Mouse (Mus musculus): ENCODE measurements around the gene Clta. TPM values are rescaled to one million over a fixed set of nuclear protein-coding genes. Genes with fewer than 3 reads are reported as not detected.

Clta gene
- polyA plus RNA-seq, 1 experiment, result 273 TPM

DNA sequence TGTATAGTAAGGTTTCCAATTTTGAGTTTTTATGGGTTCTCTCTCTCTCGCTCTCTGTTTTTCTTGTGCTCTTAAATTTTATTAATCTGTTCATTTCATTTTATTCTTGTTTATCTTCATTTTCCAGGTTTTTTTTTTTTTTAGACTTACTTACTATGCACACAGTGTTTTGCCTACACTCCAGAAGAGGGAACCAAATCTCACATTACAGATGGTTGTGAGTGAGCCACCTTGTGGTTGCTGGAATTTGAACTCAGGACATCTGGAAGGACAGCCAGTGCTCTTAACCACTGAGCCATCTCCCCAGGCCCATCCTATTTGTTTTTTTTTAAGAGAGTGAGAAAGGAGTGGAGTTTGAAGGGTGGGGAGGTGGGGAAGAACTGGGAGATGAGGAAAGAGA is 5.9 kb downstream of the Clta start:
- Histone ChIP-seq H3ac (ENCODE audit: control insufficient read depth, insufficient read length) (no peak overlapping the region), H3K36me3 (ENCODE audit: control insufficient read depth, insufficient read depth) (no peaks in the 10 kb centered on the region), H3K79me2 (ENCODE audit: control insufficient read depth, insufficient read depth) (peaks cover 26% of the 10 kb centered on the region), H3K27me3 (ENCODE audit: control insufficient read depth, insufficient read depth, insufficient read length) (no peaks in the 10 kb centered on the region), H3K4me3 (no peak overlapping the region), H3K4me2 (ENCODE audit: low read depth) (no peak overlapping the region)
- TF ChIP-seq REST (IDR thresholded peaks at IDR 0.05; ENCODE audit: insufficient read depth, insufficient read length) (no peak), MYOD1 (IDR thresholded peaks at IDR 0.05; ENCODE audit: control insufficient read depth in 1 of 3, insufficient read length in 2 of 3, low read depth in 2 of 3) (no peak), USF1 (IDR thresholded peaks at IDR 0.05; ENCODE audit: low read depth) (no peak), SRF (IDR thresholded peaks at IDR 0.05; ENCODE audit: control insufficient read depth, insufficient read length, low read depth) (no peak), MAX (IDR thresholded peaks at IDR 0.05; ENCODE audit: low read depth) (no peak), E2F4 (IDR thresholded peaks at IDR 0.05; ENCODE audit: insufficient read depth) (no peak), POLR2AphosphoS2 (IDR thresholded peaks at IDR 0.05; ENCODE audit: insufficient read length, low read depth) (no peak), CEBPB (IDR thresholded peaks at IDR 0.05; ENCODE audit: insufficient read depth, poor library complexity, severe bottlenecking) (no peak), POLR2A (IDR thresholded peaks at IDR 0.05; ENCODE audit: insufficient read length, low read depth) (no peak), TCF3 (IDR thresholded peaks at IDR 0.05; ENCODE audit: insufficient read length, low read depth) (no peak), TCF12 (IDR thresholded peaks at IDR 0.05; ENCODE audit: insufficient read depth, poor library complexity, severe bottlenecking) (no peak), MYOG (IDR thresholded peaks at IDR 0.05; ENCODE audit: control insufficient read depth in 1 of 3, insufficient read depth in 1 of 3, insufficient read length in 2 of 3, low read depth in 2 of 3) (no peak)

DNA sequence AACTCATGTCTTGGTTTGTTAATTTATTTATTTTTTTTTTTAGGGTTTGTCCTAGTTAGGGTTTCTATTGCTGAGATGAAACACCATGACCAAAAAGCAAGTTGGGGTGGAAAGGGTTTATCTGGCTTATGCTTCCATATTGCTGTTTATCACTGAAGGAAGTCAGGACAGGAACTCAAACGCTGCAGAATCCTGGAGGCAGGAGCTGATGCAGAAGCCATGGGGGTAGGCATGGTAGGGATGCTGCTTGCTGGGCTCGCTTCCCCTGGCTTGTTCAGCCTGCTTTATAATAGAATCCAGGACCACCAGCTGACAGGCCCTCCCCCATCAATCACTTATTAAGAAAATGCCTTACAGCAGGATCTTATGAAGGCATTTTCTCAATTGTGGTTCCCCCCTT is 6.6 kb downstream of the Clta start:
- Histone ChIP-seq H3K27me3 (ENCODE audit: control insufficient read depth, insufficient read depth, insufficient read length) (no peaks in the 10 kb centered on the region), H3K4me2 (ENCODE audit: low read depth) (no peak overlapping the region), H3K4me3 (no peak overlapping the region), H3K36me3 (ENCODE audit: control insufficient read depth, insufficient read depth) (no peaks in the 10 kb centered on the region), H3K79me2 (ENCODE audit: control insufficient read depth, insufficient read depth) (peaks cover 34% of the 10 kb centered on the region), H3ac (ENCODE audit: control insufficient read depth, insufficient read length) (no peak overlapping the region)
- TF ChIP-seq E2F4 (IDR thresholded peaks at IDR 0.05; ENCODE audit: insufficient read depth) (no peak), POLR2A (IDR thresholded peaks at IDR 0.05; ENCODE audit: insufficient read length, low read depth) (no peak), MAX (IDR thresholded peaks at IDR 0.05; ENCODE audit: low read depth) (no peak), SRF (IDR thresholded peaks at IDR 0.05; ENCODE audit: control insufficient read depth, insufficient read length, low read depth) (no peak), TCF3 (IDR thresholded peaks at IDR 0.05; ENCODE audit: insufficient read length, low read depth) (no peak), POLR2AphosphoS2 (IDR thresholded peaks at IDR 0.05; ENCODE audit: insufficient read length, low read depth) (no peak), MYOG (IDR thresholded peaks at IDR 0.05; ENCODE audit: control insufficient read depth in 1 of 3, insufficient read depth in 1 of 3, insufficient read length in 2 of 3, low read depth in 2 of 3) (no peak), MYOD1 (IDR thresholded peaks at IDR 0.05; ENCODE audit: control insufficient read depth in 1 of 3, insufficient read length in 2 of 3, low read depth in 2 of 3) (no peak)

DNA sequence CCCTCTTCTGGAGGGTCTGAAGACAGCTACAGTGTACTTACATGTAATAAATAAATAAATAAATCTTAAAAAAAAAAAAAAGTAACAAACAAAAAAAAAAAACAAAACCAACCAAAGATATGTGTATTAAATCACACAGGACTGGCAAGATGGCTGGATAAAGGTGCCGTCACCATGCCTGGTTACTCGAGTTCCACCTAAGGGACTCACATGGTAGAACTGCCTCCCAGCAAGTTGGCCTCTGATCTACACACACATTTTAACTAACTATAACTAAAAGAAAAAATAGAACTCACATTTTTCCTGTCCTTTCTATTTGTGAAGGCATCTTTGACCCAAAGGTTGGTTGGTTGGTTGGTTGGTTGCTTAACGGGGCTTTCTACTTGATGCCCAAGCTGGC is 7.5 kb downstream of the Clta start:
- Histone ChIP-seq H3K36me3 (ENCODE audit: control insufficient read depth, insufficient read depth) (no peaks in the 10 kb centered on the region), H3K27me3 (ENCODE audit: control insufficient read depth, insufficient read depth, insufficient read length) (no peaks in the 10 kb centered on the region), H3ac (ENCODE audit: control insufficient read depth, insufficient read length) (peak overlapping the region; percentile 87), H3K4me3 (peak overlapping the region; percentile 83), H3K79me2 (ENCODE audit: control insufficient read depth, insufficient read depth) (peaks cover 43% of the 10 kb centered on the region), H3K4me2 (ENCODE audit: low read depth) (peak overlapping the region; percentile 89)
- TF ChIP-seq TCF12 (IDR thresholded peaks at IDR 0.05; ENCODE audit: insufficient read depth, poor library complexity, severe bottlenecking), result no peak
- no peak for TF ChIP-seq POLR2A (IDR thresholded peaks at IDR 0.05; ENCODE audit: insufficient read length, low read depth)
- TF ChIP-seq USF1 (IDR thresholded peaks at IDR 0.05; ENCODE audit: low read depth), result no peak
- no peak for TF ChIP-seq TCF3 (IDR thresholded peaks at IDR 0.05; ENCODE audit: insufficient read length, low read depth)
- TF ChIP-seq MYOD1 (IDR thresholded peaks at IDR 0.05; ENCODE audit: control insufficient read depth in 1 of 3, insufficient read length in 2 of 3, low read depth in 2 of 3), result no peak
- no peak for TF ChIP-seq CEBPB (IDR thresholded peaks at IDR 0.05; ENCODE audit: insufficient read depth, poor library complexity, severe bottlenecking)
- TF ChIP-seq REST (IDR thresholded peaks at IDR 0.05; ENCODE audit: insufficient read depth, insufficient read length), result no peak
- no peak for TF ChIP-seq SRF (IDR thresholded peaks at IDR 0.05; ENCODE audit: control insufficient read depth, insufficient read length, low read depth)
- TF ChIP-seq MAX (IDR thresholded peaks at IDR 0.05; ENCODE audit: low read depth), result no peak
- TF ChIP-seq POLR2AphosphoS2 (IDR thresholded peaks at IDR 0.05; ENCODE audit: insufficient read length, low read depth), result no peak
- no peak for TF ChIP-seq E2F4 (IDR thresholded peaks at IDR 0.05; ENCODE audit: insufficient read depth)
- no peak for TF ChIP-seq MYOG (IDR thresholded peaks at IDR 0.05; ENCODE audit: control insufficient read depth in 1 of 3, insufficient read depth in 1 of 3, insufficient read length in 2 of 3, low read depth in 2 of 3)

DNA sequence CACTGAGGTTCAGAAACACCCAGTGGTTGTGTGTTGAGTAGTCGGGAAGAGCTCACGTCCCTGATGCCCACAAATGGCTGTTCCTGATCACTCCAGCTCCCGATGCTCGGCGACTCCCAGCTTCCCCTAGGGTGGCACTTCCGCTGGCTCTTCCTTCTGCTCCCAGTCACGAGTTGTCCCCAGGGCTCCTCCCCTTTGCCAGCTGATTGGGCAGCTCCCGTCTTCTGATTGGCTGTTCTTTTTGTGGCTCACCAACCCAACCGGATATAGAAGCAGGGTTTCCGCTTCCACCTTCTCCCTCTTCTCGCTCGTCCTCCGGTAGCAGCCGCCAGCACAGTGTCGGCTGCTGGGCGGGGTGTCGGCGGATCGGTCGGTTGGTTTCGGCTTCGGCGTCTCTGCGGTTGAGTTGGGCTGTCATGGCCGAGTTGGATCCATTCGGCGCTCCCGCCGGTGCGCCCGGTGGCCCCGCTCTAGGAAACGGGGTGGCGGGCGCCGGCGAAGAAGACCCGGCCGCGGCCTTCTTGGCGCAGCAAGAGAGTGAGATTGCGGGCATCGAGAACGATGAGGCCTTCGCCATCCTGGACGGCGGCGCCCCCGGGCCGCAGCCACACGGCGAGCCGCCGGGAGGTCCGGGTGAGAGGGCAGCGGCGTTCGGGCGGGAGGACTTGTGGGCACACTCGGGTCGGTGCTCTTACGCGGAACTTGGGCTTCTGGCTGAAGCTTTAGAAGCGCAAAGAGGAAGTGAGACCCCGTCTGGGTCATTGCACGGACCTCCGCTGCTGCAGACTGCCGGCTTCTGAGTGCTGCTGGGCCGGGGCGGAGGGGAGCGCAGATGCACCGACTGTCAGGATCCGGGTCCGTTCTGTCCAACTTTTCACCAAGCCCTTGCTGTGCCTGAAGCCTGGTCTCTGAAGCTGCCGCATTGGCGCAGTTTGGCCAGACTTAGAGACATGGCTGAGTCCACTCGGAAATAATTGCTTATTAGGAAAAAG is 8.4 kb downstream of the Clta start:
- H3K27me3 ChIP-seq (ENCODE audit: control insufficient read depth, insufficient read depth, insufficient read length), result no peaks in the 10 kb centered on the region
- peak overlapping the region; percentile 87 for H3ac ChIP-seq (ENCODE audit: control insufficient read depth, insufficient read length)
- no peak for TF ChIP-seq CEBPB (IDR thresholded peaks at IDR 0.05; ENCODE audit: insufficient read depth, poor library complexity, severe bottlenecking)
- TF ChIP-seq E2F4 (IDR thresholded peaks at IDR 0.05; ENCODE audit: insufficient read depth), result no peak
- no peak for TF ChIP-seq REST (IDR thresholded peaks at IDR 0.05; ENCODE audit: insufficient read depth, insufficient read length)
- TF ChIP-seq MYOD1 (IDR thresholded peaks at IDR 0.05; ENCODE audit: control insufficient read depth in 1 of 3, insufficient read length in 2 of 3, low read depth in 2 of 3), result no peak
- TF ChIP-seq MYOG (IDR thresholded peaks at IDR 0.05; ENCODE audit: control insufficient read depth in 1 of 3, insufficient read depth in 1 of 3, insufficient read length in 2 of 3, low read depth in 2 of 3), result no peak
- peak; percentile 97 for TF ChIP-seq POLR2AphosphoS2 (IDR thresholded peaks at IDR 0.05; ENCODE audit: insufficient read length, low read depth)
- TF ChIP-seq SRF (IDR thresholded peaks at IDR 0.05; ENCODE audit: control insufficient read depth, insufficient read length, low read depth), result peak; percentile 69
- peak; percentile 86 for TF ChIP-seq POLR2A (IDR thresholded peaks at IDR 0.05; ENCODE audit: insufficient read length, low read depth)
- TF ChIP-seq TCF3 (IDR thresholded peaks at IDR 0.05; ENCODE audit: insufficient read length, low read depth), result no peak
- peak; percentile 85 for TF ChIP-seq USF1 (IDR thresholded peaks at IDR 0.05; ENCODE audit: low read depth)
- TF ChIP-seq MAX (IDR thresholded peaks at IDR 0.05; ENCODE audit: low read depth), result no peak
- TF ChIP-seq TCF12 (IDR thresholded peaks at IDR 0.05; ENCODE audit: insufficient read depth, poor library complexity, severe bottlenecking), result no peak
- H3K4me3 ChIP-seq, result peak overlapping the region; percentile 83
- no peaks in the 10 kb centered on the region for H3K36me3 ChIP-seq (ENCODE audit: control insufficient read depth, insufficient read depth)
- H3K79me2 ChIP-seq (ENCODE audit: control insufficient read depth, insufficient read depth), result peaks cover 51% of the 10 kb centered on the region
- peak overlapping the region; percentile 98 for H3K4me2 ChIP-seq (ENCODE audit: low read depth)
